Mouse (Mus musculus) olfactory bulb, adult 2 months (tissue): ENCODE measurements around the gene Naa40. TPM values are rescaled to one million over a fixed set of nuclear protein-coding genes. Genes with fewer than 3 reads are reported as not detected.

Experiments
- H3K27ac ChIP-seq: fragments of 200-500 bp; 2 replicates; pipeline ENCODE4 v1.5.1; 2012; ENCODE audit warnings: low read depth, low read length; ENCODE audit not compliant: insufficient read depth
- H3K4me1 ChIP-seq: fragments of 200-500 bp; 2 replicates; pipeline ENCODE4 v1.6.1; 2012; ENCODE audit warnings: low read length; ENCODE audit not compliant: control insufficient read depth, insufficient read depth
- H3K4me3 ChIP-seq: fragments of 200-500 bp; 2 replicates; pipeline ENCODE4 v1.5.1; 2012; ENCODE audit warnings: mild to moderate bottlenecking, low read depth, low read length, moderate library complexity; ENCODE audit not compliant: insufficient read depth
- CTCF ChIP-seq: fragments of 200-500 bp; IDR thresholded peaks from 2 replicates; pipeline ENCODE4 v1.5.1; 2012; ENCODE audit warnings: low read depth, mild to moderate bottlenecking, low read length, moderate library complexity; ENCODE audit not compliant: insufficient read depth
- POLR2A ChIP-seq: fragments of 200-500 bp; IDR thresholded peaks from 2 replicates; pipeline ENCODE4 v1.6.1; 2012; ENCODE audit warnings: mild to moderate bottlenecking, low read depth, low read length, moderate library complexity; ENCODE audit not compliant: insufficient read depth
- WGBS: fragments of 180-500 bp; shearing (Covaris S2); methylation state at CpG from one replicate; pipeline ENCODE4 v1.1.7; 2018; 5-methylcytosine and 5-hydroxymethylcytosine counted together
- polyA plus RNA-seq: library from polyadenylated mRNA; stranded (reverse); fragments of >200 nt; gene quantifications from 2 replicates; pipeline ENCODE4 v1.2.4, GENCODE M21; 2012; ENCODE audit warnings: low replicate concordance; ENCODE audit not compliant: missing spikeins, insufficient read depth, insufficient read length

Naa40 gene
- polyA plus RNA-seq, 1 experiment: not detected

- Histone ChIP-seq H3K27ac (peak within 1 kb of the TSS; percentile 84), H3K4me1 (0 out of 2 replicates have a peak, but pooled peaks cover 4% of the 10 kb centered on the region), H3K4me3 (peak within 1 kb of the TSS; percentile 60)
- peak; percentile 76 for TF ChIP-seq POLR2A
- no peak for TF ChIP-seq CTCF
- WGBS: under 1% methylated on average over 79 of the region's 79 CpGs
Observed at GRCm38 (mm10) chr19:7205753-7206736, 34.9 kb downstream of the Naa40 start, which contains the start of gene Otub1. TSS of gene Otub1 (minus strand) at chr19:7206316.

DNA sequence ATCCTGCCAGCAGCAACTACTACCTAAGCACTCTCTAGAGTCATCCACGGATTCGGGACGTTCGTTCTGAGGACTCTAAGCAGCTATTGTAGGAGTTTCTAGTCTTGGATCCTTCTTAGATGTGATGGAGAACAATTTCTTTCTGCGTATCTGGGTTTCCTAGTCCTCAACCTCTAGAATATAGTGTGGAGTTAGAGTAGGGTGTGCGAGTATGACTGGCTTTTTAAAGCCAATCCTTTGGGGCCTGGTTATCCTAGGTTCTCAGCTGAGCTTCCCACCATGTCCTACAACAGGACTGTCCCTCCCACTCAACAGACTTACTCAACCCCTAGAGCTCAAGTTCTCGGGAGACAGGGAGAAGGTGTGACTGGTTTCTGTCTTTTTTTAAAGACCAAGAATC, 35.7 kb downstream of the Naa40 start:
- H3K4me3 ChIP-seq: peak overlapping the region; percentile 60
- TF ChIP-seq POLR2A (no peak), CTCF (no peak)
- no peak overlapping the region for H3K27ac ChIP-seq
- 0 out of 2 replicates have a peak, but pooled peaks cover 4% of the 10 kb centered on the region for H3K4me1 ChIP-seq
- WGBS: 15% methylated on average over 7 of the region's 7 CpGs

DNA sequence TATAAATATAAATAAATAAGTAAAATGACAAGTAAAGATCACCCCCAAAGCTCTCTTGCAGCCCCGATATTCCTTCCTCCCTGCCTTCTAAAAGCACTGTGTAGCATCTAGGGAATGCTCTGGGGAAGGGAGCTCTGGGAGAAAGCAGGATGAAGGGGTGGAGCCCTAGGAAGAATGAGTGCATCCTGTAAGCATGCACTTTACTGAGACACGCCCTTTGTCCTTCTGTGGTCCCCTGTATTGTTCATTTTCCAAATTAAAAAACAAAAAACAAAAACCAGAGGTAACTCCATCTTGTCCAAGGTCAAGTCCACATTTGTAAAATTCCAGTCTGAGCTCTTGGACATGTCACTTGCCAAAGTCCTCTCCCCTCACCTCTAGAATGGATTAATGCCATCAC, 36.1 kb downstream of the Naa40 start:
- H3K27ac ChIP-seq: no peak overlapping the region

DNA sequence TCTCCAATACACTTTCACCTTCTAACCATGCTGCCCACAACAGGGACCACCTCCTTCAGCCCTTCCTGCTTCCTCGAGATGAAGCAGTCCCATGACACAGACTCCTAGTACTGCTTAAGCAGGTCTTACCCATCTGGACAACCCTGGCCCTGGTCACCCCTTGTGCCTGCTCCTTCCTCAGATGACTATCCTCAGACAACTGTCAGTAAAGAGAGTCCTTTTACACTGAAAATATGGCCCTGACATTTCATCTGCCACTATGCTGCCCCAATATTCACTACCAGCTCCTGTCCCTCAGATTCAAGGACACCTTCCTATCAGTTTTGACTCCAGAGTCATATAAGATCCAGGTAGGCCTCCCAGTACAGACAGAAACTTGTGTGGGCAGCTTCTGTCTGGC, 40.6 kb downstream of the Naa40 start:
- Histone ChIP-seq H3K4me1 (peaks cover 9% of the 10 kb centered on the region), H3K27ac (no peak overlapping the region), H3K4me3 (no peak overlapping the region)
- 80% methylated on average over 1 of the region's 1 CpGs for WGBS
- TF ChIP-seq POLR2A: no peak
- TF ChIP-seq CTCF: no peak

More for the DNA sequence above, 36.1 kb downstream of the Naa40 start:
- WGBS: 69% methylated on average over 2 of the region's 2 CpGs
- H3K4me3 ChIP-seq: no peak overlapping the region
- TF ChIP-seq CTCF (no peak), POLR2A (no peak)
- H3K4me1 ChIP-seq: 0 out of 2 replicates have a peak, but pooled peaks cover 4% of the 10 kb centered on the region

GRCm38 (mm10) chr19:7199089-7199488, 41.9 kb downstream of the Naa40 start:
- peaks cover 9% of the 10 kb centered on the region for H3K4me1 ChIP-seq
- no peak for TF ChIP-seq CTCF
- no peak for TF ChIP-seq POLR2A
- H3K27ac ChIP-seq: no peak overlapping the region
- H3K4me3 ChIP-seq: no peak overlapping the region
- WGBS: 92% methylated on average over 13 of the region's 13 CpGs

DNA sequence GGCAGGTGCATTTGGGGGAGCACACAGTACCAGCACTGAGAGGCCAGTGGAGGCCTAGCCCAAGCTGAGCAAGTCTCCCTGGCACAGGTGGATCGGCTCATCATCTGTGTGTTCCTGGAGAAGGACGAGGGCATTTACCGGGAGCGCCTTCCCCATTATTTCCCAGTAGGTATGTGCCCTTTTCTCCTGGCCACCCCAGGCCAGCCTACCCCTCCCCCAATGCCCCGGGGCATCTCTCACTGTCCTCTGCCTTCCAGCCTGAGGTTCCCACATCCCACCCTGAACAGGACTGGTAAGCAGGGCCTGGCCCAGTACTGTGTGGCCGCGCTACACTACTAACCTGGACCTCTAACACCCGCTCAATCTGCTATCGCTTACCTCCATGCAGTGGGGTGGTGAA, 43.5 kb downstream of the Naa40 start:
- no peak for TF ChIP-seq CTCF
- no peak for TF ChIP-seq POLR2A
- 81% methylated on average over 9 of the region's 9 CpGs for WGBS
- Histone ChIP-seq H3K27ac (no peak overlapping the region), H3K4me1 (peaks cover 9% of the 10 kb centered on the region), H3K4me3 (no peak overlapping the region)

DNA sequence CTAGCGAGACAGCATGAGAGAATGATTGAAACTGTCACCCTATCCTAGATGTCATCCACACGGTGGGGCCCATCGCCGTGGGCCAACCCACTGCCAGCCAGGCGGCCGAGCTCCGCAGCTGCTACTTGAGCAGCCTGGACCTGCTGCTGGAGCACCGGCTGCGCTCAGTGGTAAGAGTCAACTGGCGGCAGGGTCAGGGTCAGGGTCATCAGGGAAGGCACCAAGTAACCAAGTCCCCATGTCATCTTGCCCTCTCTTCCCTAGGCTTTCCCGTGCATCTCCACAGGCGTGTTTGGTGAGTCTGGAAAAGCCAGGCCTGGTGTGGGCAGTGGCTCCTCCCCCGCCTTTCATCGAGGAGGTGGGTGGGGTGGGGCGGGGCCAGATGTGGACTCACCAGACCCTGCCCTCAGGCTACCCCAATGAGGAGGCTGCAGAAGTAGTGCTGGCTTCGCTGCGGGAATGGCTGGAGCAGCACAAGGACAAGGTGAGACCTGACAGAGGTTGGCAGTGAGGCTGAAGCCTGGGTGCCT, 44.2 kb downstream of the Naa40 start:
- no peak overlapping the region for H3K27ac ChIP-seq
- TF ChIP-seq CTCF (no peak), POLR2A (no peak)
- 40% methylated on average over 17 of the region's 17 CpGs for WGBS
- peaks cover 9% of the 10 kb centered on the region for H3K4me1 ChIP-seq
- H3K4me3 ChIP-seq: no peak overlapping the region

GRCm38 (mm10) chr19:7195900-7196728, 44.9 kb downstream of the Naa40 start:
- Histone ChIP-seq H3K27ac (no peak overlapping the region), H3K4me3 (no peak overlapping the region), H3K4me1 (peaks cover 9% of the 10 kb centered on the region)
- TF ChIP-seq CTCF (peak; percentile 95), POLR2A (no peak)
- 23% methylated on average over 33 of the region's 33 CpGs for WGBS

- Histone ChIP-seq H3K4me3 (no peak overlapping the region), H3K4me1 (peaks cover 9% of the 10 kb centered on the region), H3K27ac (no peak overlapping the region)
- no peak for TF ChIP-seq CTCF
- TF ChIP-seq POLR2A: no peak
- WGBS: 58% methylated on average over 2 of the region's 2 CpGs
Observed at GRCm38 (mm10) chr19:7192561-7192967, 48.4 kb downstream of the Naa40 start.
